Mouse (Mus musculus) forebrain, embryonic 11.5 days (tissue): ENCODE measurements around the gene Sec24d. TPM values are rescaled to one million over a fixed set of nuclear protein-coding genes. Genes with fewer than 3 reads are reported as not detected.

ENCODE experiments used
- ATAC-seq: fragments of 200-750 bp; cut with Nextera tagmentation; replicated peaks from 2 replicates; pipeline ENCODE4 v1.8.0; 2017; ENCODE audit warnings: moderate TSS enrichment; ENCODE audit not compliant: low FRiP score
- DNase-seq: peaks from one replicate; pipeline ENCODE4 v3.0.0-alpha.2; 2017; ENCODE audit warnings: low spot score
- H3K27ac ChIP-seq: fragments of 300-500 bp; sonication (generic); 2 replicates; pipeline ENCODE4 v1.5.1; 2014; ENCODE audit warnings: low read depth, low read length
- H3K27me3 ChIP-seq: fragments of 300-500 bp; sonication (generic); 2 replicates; pipeline ENCODE4 v1.6.1; 2014; ENCODE audit warnings: mild to moderate bottlenecking, low read length, mixed read lengths; ENCODE audit not compliant: control insufficient read depth, insufficient read depth
- H3K36me3 ChIP-seq: fragments of 300-500 bp; sonication (generic); 2 replicates; pipeline ENCODE4 v1.6.1; 2014; ENCODE audit warnings: mild to moderate bottlenecking, low read length, moderate library complexity, mixed read lengths; ENCODE audit not compliant: control insufficient read depth, insufficient read depth
- H3K4me1 ChIP-seq: fragments of 300-500 bp; sonication (generic); replicated peaks from 2 replicates; pipeline ENCODE4 v1.6.1; 2014; ENCODE audit warnings: low read length, mixed read lengths; ENCODE audit not compliant: control insufficient read depth, insufficient read depth
- H3K4me2 ChIP-seq: fragments of 300-500 bp; sonication (generic); 2 replicates; pipeline ENCODE4 v1.6.1; 2014; ENCODE audit warnings: low read depth, mild to moderate bottlenecking, low read length, moderate library complexity, mixed read lengths; ENCODE audit not compliant: severe bottlenecking
- H3K4me3 ChIP-seq: fragments of 300-500 bp; sonication (generic); 2 replicates; pipeline ENCODE4 v1.5.1; 2014; ENCODE audit warnings: low read depth, low read length
- H3K9ac ChIP-seq: fragments of 300-500 bp; sonication (generic); 2 replicates; pipeline ENCODE4 v1.6.1; 2014; ENCODE audit warnings: low read length
- H3K9me3 ChIP-seq: fragments of 300-500 bp; sonication (generic); 2 replicates; pipeline ENCODE4 v1.6.1; 2016; ENCODE audit warnings: low read length, mixed read lengths; ENCODE audit not compliant: control insufficient read depth
- WGBS: fragments of 180-500 bp; shearing (Covaris S2); extraction: QIAGEN DNeasy Blood & Tissue Kit; methylation state at CpG from one replicate; pipeline ENCODE4 v1.1.7; 2014; 5-methylcytosine and 5-hydroxymethylcytosine counted together
- polyA plus RNA-seq: library from polyadenylated mRNA; unstranded; fragments of >200 nt; fragmentation: Nextera tagmentation; extraction: Ambion mirVana; gene quantifications from 2 replicates; pipeline ENCODE4 v1.2.1, GENCODE M21; 2014

The Sec24d gene
- polyA plus RNA-seq, 1 experiment from 2014 or later = 18.2 TPM

DNA sequence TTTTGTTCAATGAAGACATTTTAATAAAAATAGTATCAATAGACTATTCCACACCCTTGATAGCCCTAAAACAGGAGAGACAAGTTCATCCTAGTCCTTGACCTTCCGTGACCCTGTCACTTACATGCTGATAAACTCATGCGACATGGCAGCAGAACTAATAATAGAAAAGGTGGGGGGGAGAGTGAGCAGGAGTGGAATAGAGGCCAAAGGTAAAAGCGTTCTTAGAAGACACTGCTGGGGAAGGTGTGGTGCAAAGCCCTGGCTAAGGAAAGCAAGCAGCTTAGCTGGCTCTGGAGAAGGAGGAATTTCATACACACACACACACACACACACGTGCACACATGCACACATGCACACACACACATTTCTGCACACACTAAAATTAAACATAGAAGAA, 57.1 kb downstream of the Sec24d start:
- WGBS = 83% methylated on average over 4 of the region's 4 CpGs
- no peak for DNase-seq
- ATAC-seq = no peak
- no peak overlapping the region for H3K27ac ChIP-seq
- no peak overlapping the region for H3K9ac ChIP-seq
- H3K36me3 ChIP-seq = no peaks in the 10 kb centered on the region
- no peaks in the 10 kb centered on the region for H3K9me3 ChIP-seq
- H3K4me3 ChIP-seq = no peak overlapping the region
- H3K4me1 ChIP-seq = no peaks in the 10 kb centered on the region
- H3K4me2 ChIP-seq = no peak overlapping the region
- H3K27me3 ChIP-seq = no peaks in the 10 kb centered on the region

- H3K36me3 ChIP-seq = no peaks in the 10 kb centered on the region
- no peak for DNase-seq
- no peak overlapping the region for H3K27ac ChIP-seq
- H3K4me1 ChIP-seq = no peaks in the 10 kb centered on the region
- ATAC-seq = no peak
- H3K27me3 ChIP-seq = no peaks in the 10 kb centered on the region
- no peak overlapping the region for H3K9ac ChIP-seq
- no peaks in the 10 kb centered on the region for H3K9me3 ChIP-seq
- H3K4me2 ChIP-seq = no peak overlapping the region
- WGBS = 72% methylated on average over 6 of the region's 6 CpGs
- no peak overlapping the region for H3K4me3 ChIP-seq
Observed at GRCm38 (mm10) chr3:123329251-123329650, 62.0 kb downstream of the Sec24d start.

DNA sequence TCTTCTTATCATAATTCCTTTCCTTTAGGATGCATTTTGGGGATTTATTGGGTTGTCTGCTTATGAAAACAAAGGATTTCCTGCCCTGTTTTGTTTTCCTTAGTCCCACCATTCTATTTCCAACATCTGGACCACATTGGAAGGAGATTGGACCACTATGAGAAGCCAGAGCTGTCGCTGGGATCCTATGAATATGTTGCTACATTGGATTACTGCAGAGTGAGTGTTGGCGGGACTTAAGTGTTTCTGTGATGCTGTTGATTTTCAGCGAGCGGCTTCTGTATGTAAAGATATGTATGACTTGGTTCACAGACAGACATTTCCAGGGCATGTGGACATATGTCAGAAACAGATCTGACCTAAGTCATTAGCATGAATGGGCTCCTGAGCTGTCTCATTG, 63.0 kb downstream of the Sec24d start:
- no peak for ATAC-seq
- H3K4me1 ChIP-seq = no peaks in the 10 kb centered on the region

DNA sequence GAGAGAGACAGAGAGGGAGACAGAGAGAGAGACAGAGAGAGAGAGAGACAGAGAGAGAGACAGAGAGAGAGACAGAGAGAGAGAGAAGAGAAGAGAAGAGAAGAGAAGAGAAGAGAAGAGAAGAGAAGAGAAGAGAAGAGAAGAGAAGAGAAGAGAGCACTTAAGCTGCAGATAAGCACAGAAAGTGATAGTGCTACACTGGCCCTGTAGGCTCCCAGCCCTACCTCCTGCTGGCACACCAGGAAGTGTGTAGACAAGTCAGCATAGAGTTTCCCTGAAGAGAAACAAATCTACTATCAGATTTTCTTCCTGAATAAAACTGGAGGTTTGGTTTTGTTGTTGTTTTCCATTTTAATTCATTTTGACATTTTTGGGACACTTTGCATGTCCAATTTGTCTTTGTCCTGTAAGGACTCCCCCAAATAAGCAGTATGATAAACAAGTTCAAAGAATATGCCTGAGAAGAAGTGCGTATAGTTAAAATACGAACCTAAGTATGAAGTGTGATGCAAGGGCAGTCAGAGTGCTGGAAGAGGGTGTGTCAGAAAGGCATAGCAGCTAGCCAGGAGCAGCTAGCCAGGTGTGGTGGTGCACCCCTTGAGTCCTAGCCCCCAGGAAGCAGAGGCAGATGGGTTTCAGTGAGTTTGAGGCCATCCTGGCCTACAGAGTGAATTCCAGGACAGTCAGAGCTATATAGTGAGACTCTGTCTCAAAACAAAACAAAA, 65.2 kb downstream of the Sec24d start:
- DNase-seq (no peak), ATAC-seq (no peak)
- Histone ChIP-seq H3K4me1 (no peaks in the 10 kb centered on the region), H3K9me3 (no peaks in the 10 kb centered on the region), H3K4me3 (no peak overlapping the region), H3K4me2 (no peak overlapping the region), H3K9ac (no peak overlapping the region), H3K27ac (no peak overlapping the region), H3K27me3 (no peaks in the 10 kb centered on the region), H3K36me3 (no peaks in the 10 kb centered on the region)
- WGBS = 84% methylated on average over 2 of the region's 2 CpGs

More for the DNA sequence above, 63.0 kb downstream of the Sec24d start:
- Histone ChIP-seq H3K9me3 (no peaks in the 10 kb centered on the region), H3K27ac (no peak overlapping the region), H3K4me3 (no peak overlapping the region), H3K9ac (no peak overlapping the region), H3K36me3 (no peaks in the 10 kb centered on the region), H3K27me3 (no peaks in the 10 kb centered on the region), H3K4me2 (no peak overlapping the region)
- WGBS = 90% methylated on average over 4 of the region's 4 CpGs
- DNase-seq = no peak

GRCm38 (mm10) chr3:123333055-123333424, 65.8 kb downstream of the Sec24d start:
- H3K27ac ChIP-seq = no peak overlapping the region
- DNase-seq (no peak), ATAC-seq (no peak)
- H3K9me3 ChIP-seq = no peaks in the 10 kb centered on the region
- H3K4me2 ChIP-seq = no peak overlapping the region
- 65% methylated on average over 4 of the region's 4 CpGs for WGBS
- no peaks in the 10 kb centered on the region for H3K4me1 ChIP-seq
- H3K9ac ChIP-seq = no peak overlapping the region
- no peaks in the 10 kb centered on the region for H3K27me3 ChIP-seq
- H3K36me3 ChIP-seq = no peaks in the 10 kb centered on the region
- no peak overlapping the region for H3K4me3 ChIP-seq

DNA sequence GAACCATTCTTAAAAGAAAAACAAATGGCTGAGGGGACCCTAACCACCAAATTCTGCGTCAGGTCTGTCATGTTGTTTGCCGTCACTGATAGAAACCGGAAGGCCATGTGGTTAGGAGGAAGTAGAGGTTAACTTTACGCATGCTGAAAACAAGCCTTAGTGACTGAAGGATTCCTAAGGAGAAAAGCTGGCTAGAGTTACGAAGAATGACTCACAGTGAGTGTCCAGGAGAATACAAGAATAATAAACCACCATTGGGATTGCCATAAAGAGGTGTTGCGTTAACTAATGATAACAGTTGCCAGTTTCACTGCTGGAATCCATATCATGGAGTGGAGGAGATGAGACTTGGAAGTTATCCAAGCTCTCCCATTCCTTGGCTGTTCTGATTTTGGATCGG, 67.7 kb downstream of the Sec24d start:
- no peaks in the 10 kb centered on the region for H3K9me3 ChIP-seq
- ATAC-seq = no peak
- H3K4me3 ChIP-seq = no peak overlapping the region
- H3K27ac ChIP-seq = no peak overlapping the region
- no peak for DNase-seq
- 85% methylated on average over 7 of the region's 7 CpGs for WGBS
- no peak overlapping the region for H3K4me2 ChIP-seq
- no peaks in the 10 kb centered on the region for H3K36me3 ChIP-seq
- H3K4me1 ChIP-seq = no peaks in the 10 kb centered on the region
- no peak overlapping the region for H3K9ac ChIP-seq
- H3K27me3 ChIP-seq = no peaks in the 10 kb centered on the region

DNA sequence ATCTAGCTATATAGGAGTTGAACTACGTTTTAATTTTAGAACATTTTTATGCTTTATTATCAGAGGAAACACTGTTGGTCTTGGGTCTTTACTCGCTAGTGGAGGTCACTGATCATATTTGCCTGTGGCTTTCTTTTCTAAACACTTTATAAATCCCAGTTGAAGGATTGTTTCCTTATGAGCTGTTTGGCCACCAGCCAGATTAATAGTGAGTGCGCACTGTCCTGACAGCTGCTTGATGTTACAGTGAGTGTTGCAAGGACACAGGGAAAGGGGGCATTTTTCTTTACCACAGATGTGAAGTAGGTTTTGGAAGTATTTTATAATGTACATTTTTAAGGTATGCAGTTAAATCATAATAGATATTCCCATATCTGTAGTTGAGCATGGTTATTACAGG, 68.2 kb downstream of the Sec24d start:
- H3K9me3 ChIP-seq = no peaks in the 10 kb centered on the region
- H3K4me3 ChIP-seq = no peak overlapping the region
- no peak for DNase-seq
- ATAC-seq = no peak
- no peaks in the 10 kb centered on the region for H3K27me3 ChIP-seq
- WGBS = 82% methylated on average over 3 of the region's 3 CpGs
- no peak overlapping the region for H3K4me2 ChIP-seq
- no peak overlapping the region for H3K27ac ChIP-seq
- H3K4me1 ChIP-seq = no peaks in the 10 kb centered on the region
- H3K9ac ChIP-seq = no peak overlapping the region
- no peaks in the 10 kb centered on the region for H3K36me3 ChIP-seq

DNA sequence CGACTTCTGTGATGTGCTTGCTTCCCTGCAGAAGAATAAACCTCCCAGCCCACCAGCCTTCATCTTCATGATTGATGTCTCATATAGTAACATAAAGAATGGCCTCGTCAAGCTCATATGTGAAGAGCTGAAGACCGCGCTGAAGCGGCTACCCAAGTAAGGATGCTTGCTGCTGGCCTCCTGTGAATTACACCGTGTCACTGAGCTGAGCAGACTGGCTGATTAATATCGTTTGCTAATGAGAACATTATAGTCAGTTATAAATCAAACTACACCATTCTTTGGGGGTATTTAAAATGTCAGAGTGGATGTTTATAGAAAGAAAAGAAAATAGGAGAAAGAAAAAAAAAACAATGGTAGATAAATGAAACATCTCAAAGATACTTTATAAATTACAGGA, 69.2 kb downstream of the Sec24d start:
- no peak overlapping the region for H3K4me2 ChIP-seq
- no peaks in the 10 kb centered on the region for H3K4me1 ChIP-seq
- no peak overlapping the region for H3K4me3 ChIP-seq
- H3K27ac ChIP-seq = no peak overlapping the region
- DNase-seq (no peak), ATAC-seq (no peak)
- no peak overlapping the region for H3K9ac ChIP-seq
- no peaks in the 10 kb centered on the region for H3K27me3 ChIP-seq
- 85% methylated on average over 7 of the region's 7 CpGs for WGBS
- H3K36me3 ChIP-seq = no peaks in the 10 kb centered on the region
- no peaks in the 10 kb centered on the region for H3K9me3 ChIP-seq

DNA sequence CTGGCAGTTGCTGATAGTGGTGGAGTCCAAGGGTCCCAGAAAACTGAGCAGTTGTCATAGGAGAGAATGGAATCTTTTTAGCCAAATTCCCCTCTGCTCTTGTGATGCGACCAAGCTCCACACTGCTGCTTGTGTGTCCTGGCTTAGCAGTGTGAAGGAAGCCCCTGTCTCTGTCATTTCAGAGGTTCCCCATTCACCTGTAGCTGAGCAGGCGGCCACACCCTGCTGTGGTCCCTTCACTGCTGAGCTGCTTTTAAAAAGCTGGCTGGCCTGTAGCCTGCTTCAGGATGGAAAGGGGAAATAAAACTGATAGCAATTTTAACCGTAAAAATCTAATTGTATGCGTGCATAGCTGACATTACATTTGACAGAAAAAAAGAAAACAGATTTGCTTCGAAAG, 69.7 kb downstream of the Sec24d start:
- no peak for DNase-seq
- WGBS = 76% methylated on average over 5 of the region's 5 CpGs
- no peak for ATAC-seq

More for the DNA sequence above, 69.7 kb downstream of the Sec24d start:
- H3K4me1 ChIP-seq = no peaks in the 10 kb centered on the region
- no peak overlapping the region for H3K4me3 ChIP-seq
- no peaks in the 10 kb centered on the region for H3K27me3 ChIP-seq
- H3K27ac ChIP-seq = no peak overlapping the region
- H3K4me2 ChIP-seq = no peak overlapping the region
- no peaks in the 10 kb centered on the region for H3K36me3 ChIP-seq
- H3K9me3 ChIP-seq = no peaks in the 10 kb centered on the region
- no peak overlapping the region for H3K9ac ChIP-seq
